Mouse (Mus musculus) cerebellum, postnatal 4 days (tissue): ENCODE results near the gene Ccnl1.

Experiments used
- DNase-seq, 2 experiments: peaks; one replicate each; pipeline ENCODE4 v3.0.0; 2022; ENCODE audit warnings: low spot score in 2 of 2, mixed read lengths in 1 of 2

The Ccnl1 gene

DNA sequence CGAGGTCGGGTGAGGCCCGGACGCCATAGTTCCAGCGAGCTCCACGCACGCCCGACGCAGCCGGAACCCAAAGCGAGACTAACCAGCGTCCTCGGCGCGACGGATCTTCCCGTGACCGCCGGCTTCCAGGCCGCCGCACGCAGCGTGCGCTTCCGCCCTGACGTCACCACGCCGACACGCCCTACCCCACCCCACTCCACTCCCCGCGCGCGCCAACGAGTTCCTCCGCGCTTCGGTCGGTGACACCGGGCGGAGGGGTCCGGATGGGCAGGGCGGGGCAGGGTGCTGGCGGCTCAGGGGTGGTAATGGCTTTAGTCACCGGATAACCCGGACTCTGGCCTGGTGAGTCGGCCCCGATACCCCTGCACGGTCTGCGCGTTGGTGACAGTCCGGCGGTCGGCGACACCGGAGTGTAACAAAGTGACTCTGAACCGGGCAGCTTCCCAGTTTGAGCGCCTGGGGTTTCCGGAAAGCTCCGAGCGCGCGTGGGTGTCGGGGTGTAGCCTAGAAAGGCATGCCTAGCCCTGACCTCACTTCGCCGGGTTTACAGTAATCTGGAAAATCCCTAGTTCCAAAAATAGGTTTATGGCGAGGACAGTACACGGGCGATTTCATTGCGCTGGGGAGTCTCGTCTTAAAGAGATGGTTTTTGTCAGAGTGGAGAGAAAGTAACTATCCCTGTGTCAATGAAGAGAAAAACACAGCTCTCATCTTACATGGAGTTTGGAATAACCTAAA lies at the start of gene Ccnl1:
Gene Ccnl1 (minus strand): TSS at position 148 of the 738 bp plus-strand sequence.
- peak; percentile 89 to 95 for DNase-seq

DNA sequence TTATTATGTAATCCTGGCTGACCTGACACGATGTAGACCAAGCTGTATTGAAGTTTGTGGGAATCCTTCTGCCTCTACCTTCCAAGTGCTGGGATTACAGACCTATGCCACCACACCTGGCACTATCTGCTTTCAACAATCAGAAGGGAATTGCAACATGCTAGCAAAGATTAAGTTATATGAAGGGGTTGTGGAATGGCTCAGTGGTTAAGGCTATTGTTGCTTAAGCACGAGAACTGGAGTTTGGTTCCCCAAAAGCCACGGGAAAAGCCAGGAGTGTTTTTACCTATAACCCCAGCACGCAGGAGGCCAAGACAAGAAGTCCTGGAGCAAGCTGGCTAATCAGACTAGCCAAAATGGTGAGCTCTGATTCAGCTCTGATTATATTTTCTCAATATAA lies 46.9 kb upstream of the Ccnl1 start:
- no peak for DNase-seq

DNA sequence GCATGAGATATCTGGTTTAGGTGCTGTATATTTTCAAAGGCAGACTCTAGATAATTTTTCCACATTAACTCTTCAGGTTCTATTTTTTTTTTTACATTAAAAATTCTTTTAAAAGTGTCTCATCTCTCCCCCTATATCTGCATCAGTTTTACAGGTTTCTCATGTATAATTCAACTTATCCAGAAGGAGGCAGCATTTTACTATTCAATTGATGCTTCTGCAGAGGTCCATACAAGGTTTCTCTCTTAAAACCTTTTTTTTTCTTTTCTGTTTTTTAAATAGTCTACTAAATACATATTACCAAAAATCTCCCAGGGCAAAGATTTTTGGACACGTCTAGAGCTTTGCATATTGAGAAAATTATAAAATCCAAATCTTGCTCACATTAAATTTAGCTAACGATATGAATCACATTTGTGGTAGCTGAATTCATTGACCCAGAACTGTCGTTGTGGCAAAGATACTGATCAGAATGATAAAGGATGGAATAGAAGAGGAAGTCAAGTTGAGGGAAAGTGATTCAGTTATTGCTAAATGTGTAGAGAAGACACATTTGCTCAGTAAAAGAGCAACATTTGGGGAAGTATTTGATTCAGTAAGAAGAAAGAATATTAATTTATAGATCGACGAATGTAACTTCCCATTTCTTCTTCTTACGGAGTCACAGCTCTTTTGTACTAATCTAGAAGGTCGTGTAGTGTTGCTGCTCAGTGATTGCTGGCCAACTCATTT lies 46.3 kb upstream of the Ccnl1 start:
- no peak for DNase-seq

DNA sequence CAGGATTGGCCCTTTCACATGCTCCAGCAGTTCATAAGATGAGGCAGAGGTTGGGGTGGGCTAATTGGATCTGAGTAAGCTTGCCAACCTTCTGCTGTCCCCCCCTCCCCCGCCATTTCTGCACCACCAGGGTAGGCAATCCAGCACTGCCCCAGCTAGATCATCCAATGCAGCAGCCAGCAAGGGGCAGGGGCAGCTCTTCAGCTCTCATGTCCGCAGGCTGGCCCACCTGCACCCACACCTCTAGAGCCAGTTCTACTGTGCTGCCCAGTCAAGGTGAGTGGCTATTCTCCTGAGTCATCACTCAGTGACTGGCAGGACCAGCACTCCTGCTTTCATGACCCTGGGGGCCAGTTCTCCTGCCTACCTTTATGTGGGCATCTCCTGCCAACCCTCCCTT lies 42.4 kb upstream of the Ccnl1 start:
- no peak for DNase-seq

DNA sequence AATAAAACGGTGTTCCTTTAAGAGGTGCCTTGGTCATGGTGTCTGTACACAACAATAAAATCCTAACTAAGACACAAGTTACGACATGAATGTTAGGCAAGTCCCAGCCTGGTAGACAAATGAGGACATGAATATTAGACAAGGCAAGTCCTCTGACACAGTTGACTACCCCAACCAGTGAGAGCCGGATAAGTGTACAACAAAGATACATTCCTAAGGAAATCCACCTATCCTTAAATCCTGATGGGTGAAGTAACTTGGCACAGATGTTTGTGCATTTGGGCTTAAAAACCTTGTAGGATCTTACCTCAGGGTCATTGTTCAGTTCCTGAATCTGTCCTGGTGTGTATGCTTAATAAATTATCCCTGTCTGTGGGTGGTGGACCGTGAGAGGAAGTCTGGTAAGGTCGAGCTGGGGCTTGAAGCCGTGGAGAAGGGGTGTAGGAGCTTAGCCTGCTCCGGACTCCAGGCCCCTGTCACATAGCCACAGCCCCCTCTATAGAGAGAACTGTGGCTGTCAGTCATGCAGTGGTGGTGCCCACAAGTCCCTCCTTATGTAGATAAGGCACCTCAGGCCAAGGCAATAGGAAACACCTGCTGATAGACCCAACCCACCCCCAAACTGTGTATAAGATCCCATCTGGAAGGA lies 39.4 kb upstream of the Ccnl1 start:
- no peak for DNase-seq

DNA sequence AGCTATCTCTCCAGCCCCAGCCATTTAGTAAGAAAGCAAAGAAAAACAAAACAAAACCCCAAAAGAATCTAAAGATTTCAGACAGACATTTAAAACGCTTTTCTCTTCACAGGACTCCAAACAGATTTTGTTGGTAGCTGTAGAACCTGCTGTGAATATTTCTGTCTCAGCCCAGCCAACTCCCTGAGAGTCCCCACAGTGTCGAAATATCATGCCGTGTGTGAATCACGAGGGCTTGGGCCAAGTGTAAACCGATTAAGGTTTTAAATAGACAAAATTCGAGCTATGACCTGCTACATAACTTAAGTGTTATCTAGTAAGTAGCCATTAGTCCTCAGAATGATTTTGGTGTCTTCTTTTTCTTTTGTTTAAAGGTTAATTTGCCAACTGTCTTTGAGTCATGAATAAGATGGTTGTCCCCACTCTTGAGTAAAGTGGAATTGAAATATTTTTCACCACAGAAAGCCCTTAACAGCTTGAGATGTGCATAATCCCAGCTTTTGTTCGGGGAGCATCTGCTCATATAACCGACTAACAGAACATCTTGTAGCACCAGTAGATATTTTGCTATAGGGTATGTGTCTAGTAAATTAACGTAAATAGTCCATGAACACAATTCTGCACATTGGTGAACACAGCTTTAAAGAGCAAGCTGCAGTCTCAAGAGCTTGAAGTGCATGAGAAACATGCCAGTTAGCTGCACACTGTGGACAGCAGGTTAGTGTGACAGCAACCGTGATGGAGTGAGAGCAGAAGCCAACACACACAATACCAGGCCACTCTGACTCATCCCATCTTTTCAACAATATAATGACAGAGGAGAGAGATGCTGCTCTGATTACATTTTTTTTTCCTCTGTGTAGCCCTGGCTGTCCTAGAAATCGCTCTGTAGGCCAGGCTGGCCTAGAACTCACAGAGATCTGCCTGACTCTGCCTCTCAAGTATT lies 34.6 kb upstream of the Ccnl1 start:
- no peak for DNase-seq

DNA sequence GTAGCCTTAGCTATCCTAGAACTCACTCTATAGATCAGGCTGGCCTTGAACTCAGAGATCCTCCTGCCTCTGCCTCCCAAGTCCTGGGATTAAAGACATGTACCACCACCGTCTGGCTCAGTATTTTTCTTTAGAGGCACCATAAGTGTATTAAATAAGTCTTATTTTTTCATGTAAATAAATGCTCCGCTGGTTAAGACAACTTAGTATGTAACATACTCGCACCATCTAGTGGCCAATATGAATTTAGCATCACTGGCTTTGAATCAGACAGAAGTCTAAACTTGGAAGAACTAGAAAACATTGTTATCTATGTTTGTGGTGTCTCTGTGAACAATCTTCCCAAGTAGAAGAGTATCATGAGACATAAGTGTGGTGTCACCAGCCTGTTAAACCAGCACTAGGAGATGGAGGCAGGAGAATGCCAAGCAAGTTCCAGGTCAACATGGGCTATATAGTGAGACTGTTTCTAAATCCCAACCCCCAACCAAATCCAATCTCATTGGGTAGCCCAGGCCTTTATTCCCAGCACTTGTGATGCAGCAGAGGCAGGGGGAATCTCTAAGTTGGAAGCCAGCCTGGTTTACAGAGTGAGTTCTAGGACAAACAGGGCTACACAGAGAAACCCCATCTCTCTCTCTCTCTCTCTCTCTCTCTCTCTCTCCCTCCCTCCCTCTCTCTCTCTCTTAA lies 33.1 kb upstream of the Ccnl1 start:
- peak in 1 of 2 experiments; percentile 4 for DNase-seq

DNA sequence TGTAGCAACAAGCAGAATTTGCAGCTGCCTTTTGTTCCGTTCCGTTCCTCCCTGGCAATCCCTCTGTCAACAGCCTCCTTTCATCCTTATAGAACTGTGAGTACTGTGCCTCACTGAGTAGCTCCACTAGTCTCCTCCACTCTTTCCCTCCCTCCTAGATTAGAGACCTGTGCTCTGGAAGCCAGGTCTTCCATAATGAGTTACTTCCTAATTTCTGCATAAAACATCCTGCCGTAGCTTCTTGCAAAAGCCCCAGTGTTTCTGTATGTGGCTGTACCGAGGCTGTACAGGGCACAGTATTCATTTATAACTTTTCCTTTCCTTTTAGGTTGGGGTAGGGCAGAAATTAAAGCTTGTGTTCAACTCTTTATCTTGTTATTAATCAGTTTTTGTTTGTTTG lies 32.5 kb upstream of the Ccnl1 start:
- no peak for DNase-seq

DNA sequence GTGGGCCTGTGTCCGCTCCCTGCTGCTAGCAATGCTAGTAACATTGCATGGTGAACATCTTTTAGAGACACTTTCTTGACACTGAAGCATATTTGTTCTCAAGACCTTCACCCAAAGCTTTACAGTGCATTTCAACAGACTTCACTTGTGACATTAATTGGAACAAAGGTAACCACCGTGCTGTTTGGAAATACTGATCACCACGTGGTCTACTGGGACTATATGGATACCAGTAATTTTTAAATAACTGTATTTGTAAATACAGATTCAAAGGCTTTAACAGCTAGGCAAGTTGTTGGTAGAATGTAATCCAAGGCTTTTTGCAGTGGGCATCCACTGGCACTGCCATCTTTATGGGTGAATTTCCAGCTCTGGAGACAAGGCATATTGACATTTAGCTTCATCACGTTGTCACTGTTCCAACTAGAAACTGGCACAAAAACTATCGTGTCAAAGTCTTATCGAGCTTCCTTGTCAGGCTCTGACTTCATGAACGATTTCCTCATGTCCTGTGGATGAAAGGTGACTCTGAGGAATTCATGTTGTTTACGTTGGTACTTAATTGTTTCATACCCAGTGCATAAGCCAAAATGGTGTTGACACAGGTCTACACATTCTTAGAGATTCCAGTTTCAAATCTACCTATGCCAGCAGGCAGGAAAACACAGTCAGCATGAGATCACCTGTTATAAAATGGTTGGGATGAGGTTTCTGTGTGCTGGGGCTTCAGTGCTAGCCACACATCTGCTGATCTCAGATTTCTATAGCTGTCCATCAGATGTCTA lies 30.9 kb upstream of the Ccnl1 start:
- no peak for DNase-seq

DNA sequence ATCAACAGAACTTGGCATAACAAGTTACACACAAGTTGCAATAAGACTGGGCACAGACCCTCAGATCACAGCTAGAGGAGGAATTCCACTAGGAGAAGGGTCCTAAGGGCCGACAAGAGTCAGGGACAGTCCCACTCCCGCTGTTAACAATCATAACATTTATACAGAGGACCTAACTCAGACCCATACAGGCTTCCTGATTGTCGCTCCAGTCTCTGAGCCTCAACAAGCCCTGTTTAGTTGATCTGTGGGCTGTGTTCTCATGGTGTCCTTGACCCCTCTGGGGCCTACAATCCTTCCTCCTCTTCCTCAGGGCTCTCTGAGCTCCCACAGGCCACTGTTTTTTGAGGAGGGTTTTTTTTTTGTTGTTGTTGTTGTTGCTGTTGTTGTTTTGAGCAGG lies 18.2 kb upstream of the Ccnl1 start:
- no peak for DNase-seq

DNA sequence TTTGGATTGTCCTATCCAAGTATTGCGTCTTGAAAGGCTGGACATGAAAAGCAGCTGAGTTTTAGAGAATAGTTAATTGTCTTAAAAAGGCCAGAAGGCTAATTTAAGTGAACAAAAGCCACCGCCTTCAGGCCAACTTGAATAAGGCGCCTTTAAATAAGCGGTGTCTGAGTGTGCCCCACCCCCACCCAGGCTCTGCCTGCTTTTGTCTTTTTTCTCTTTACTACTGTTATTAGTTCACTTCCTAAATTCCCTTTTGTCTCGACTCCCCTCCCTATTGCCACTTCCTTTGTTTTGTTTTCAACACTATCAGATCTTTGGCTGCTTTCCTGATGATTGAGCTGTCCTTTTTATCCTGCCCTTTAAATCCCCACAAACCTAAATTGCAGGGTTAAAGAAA lies 17.3 kb upstream of the Ccnl1 start:
- DNase-seq = peak in 1 of 2 experiments; percentile 37

DNA sequence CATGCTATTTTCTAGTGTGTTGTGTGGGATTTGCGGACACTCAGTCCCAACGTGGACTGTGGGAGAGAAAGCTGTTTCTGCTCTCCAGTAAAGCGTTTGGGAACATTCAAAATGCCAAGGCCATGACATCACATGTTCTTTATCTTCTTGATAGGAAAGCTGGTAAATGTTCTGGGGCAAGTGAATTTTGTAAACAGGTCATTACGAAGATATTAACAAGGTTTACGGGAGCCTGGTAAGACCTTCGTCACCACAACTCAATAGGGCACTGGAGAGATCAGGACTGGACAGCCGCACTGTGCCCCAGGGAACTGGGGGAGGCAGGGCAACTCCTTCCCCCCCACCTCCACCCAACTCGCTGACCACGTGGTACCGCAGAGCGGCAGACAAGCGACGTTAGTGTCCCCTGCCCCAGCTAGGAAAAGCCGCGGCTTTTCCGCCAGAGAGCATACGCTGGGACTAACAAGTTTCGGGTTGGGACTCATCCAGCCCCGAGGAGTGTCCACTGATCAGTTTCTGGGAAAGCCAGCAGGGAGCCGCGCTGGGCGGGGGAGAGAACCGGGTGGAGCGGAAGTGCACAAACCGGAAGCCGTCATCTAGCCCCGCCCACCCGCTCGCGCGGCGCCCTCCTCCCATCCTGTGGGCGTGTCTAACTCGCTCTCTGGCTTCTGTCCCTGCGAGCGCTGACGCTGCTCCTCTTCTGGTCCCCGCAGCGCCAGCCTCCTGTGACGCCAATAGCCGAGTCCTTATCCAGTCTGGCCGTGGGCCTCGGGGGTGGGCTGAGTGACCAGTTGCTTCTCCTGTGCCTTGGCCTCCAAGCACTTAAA lies 16.4 kb upstream of the Ccnl1 start:
- peak; percentile 98 to 99 for DNase-seq

DNA sequence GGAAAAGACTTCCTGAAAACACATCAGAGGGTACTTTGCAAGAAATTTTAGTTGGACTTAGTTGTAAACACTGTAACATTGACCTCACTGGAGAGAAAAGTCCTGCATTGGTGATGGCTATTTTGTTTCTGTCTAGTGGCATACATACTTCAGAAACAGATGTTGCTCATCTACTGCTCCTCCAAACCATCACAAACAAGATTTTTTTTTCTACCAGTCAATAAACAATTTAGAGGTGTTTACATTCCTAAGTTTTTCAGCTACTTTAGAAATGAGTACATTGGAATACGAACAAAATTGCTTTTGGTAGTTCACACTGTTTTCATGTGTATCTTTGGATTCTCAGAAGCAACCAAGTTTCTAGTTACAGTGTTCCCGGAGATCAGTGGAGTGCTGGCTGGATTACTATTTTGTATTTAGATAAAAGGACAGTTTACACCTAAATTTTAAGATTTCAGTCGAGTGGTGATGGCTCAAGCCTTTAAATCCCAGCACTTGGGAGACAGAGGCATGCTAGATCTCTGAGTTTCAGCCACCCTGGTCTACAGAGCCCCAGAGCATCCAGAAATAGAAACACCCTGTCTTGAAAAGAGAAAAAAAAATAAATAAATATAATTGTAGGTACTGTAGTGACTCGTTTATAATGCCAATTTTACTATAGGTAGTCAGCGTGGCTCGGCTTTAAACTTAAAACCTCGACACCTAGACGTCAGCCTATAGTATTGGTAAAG lies 15.6 kb upstream of the Ccnl1 start:
- no peak for DNase-seq

DNA sequence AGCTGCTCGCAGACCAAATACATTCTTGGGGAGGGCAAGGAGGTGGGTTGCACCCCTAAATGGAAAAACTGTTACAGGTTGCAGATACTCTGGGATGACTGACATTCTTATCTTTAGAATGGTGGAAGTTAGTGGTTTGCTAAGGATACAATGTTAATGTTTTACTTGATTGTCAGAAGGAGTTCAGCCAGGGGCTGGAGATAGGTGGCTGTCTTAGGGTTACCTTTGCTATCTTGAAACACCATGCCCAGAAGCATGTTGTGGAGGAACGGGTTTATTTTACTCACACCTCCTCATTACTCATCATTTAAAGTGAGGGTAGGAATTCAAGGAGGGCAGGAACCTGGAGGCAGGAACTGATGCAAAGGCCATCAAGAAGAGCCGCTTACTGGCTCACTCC lies 11.1 kb upstream of the Ccnl1 start:
- DNase-seq = no peak

DNA sequence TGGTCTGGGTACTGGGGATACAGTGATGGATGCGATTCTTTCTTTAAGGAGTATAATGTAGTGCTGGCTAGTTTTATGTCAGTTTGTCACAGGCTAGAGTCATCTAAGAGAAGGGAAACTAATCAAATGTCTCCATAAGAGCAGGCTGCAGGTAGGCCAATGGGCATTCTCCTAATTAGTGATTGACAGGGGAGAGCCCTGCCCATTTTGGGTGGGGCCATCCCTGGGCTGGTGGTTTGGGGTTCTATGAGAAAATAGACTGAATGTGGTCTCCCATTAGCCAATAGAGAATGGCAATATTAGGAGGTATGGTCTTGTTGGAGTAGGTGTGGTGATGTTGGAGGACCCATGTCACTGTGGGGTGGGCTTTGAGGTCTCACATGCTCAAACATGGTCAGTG lies 8.3 kb upstream of the Ccnl1 start:
- no peak for DNase-seq

DNA sequence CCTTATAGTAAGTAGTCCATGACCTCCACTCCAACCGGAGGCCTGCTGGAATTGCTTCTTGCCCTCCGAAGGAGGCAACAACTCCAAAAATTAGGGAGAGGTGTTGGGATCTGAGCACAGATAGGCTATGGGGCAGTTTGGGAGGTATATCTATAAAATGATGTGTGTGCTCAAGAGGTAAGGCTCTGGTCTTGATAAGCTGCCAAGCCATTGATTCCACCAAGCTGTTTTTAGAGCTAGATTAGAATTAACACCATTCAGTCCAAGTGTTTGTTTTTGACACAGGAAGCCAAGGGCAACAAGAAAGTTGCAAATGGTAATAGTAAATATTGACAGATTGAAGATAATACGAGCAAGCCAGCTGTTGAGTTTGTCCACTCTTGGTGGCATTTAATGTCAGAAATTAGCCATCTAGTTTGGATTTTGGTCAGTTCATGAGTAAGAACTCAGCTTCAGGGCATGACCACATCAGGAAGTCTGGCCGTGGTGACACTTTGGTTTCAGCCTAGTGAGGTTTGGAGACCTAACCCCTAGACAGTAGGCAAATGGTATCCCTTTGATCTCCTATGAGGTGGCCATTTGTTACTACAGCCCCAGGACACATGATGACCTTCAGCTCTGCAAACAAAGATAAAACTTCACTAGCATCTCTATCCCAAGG lies 4.4 kb upstream of the Ccnl1 start:
- DNase-seq = no peak

DNA sequence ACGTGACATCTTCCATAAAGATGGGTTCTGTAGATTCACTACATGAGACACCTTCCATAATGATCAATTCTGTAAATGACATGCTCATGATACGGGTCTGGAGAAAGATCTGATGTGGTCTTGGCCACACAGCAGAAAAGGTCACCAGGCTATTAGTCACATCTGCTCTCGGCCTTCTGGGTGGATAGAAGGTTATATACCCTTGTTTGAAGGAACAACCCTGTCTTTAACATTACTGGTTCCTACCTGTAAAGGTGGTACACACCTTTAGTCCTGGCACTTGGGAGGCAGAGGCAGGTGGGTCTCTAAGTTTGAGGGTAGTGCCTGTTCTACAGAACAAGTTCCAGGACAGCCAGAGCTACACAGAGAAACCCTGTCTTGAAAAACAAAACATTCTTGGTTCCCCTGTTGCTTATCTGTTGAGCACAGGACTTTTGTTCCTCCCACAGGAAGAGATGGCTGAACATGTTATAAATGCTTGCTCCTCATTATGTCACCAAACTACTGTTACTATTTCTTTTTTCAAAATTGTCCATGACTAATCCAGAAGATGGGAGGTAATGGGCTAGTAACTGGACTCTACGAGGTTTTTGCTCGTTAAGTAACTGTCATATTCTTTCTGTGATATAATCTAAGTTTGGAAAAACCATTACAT lies 2.4 kb upstream of the Ccnl1 start:
- DNase-seq = no peak
